Mouse (Mus musculus) MEL (cell line): Measurements from ENCODE around the gene Wls. TPM values are rescaled to one million over a fixed set of nuclear protein-coding genes. Genes with fewer than 3 reads are reported as not detected.

ENCODE experiments used
- DNase-seq: peaks from one replicate; pipeline ENCODE4 v3.0.0; 2011; ENCODE audit warnings: low read depth, low spot score
- H3K27ac ChIP-seq: 2 replicates; pipeline ENCODE4 v1.5.1; 2012; ENCODE audit warnings: low read depth, mild to moderate bottlenecking, control low read depth, low read length, moderate library complexity; ENCODE audit not compliant: control insufficient read depth
- H3K27me3 ChIP-seq, 2 experiments: fragments of 150-350 bp in 1 of 2; sonication (generic) in 1 of 2; 2 replicates each; pipeline ENCODE4 v1.6.1; 2012; ENCODE audit warnings: low read length in 2 of 2, mild to moderate bottlenecking in 2 of 2, improper control_type of control experiment in 1 of 2, moderate library complexity in 1 of 2; ENCODE audit not compliant: insufficient read depth in 2 of 2, control insufficient read depth in 1 of 2
- H3K36me3 ChIP-seq, 2 experiments: 2 replicates each; pipeline ENCODE4 v1.6.1; 2012 to 2014; ENCODE audit warnings: low read length in 2 of 2, improper control_type of control experiment in 1 of 2, inconsistent platforms in 1 of 2, mild to moderate bottlenecking in 1 of 2; ENCODE audit not compliant: insufficient read depth in 2 of 2, control insufficient read depth in 1 of 2
- H3K4me1 ChIP-seq, 2 experiments: fragments of 150-350 bp in 1 of 2; sonication (generic) in 1 of 2; 2 replicates each; pipeline ENCODE4 v1.6.1; 2012; ENCODE audit warnings: low read length in 2 of 2, improper control_type of control experiment in 1 of 2, mild to moderate bottlenecking in 1 of 2; ENCODE audit not compliant: insufficient read depth in 2 of 2, control insufficient read depth in 1 of 2
- H3K4me3 ChIP-seq, 2 experiments: fragments of 150-350 bp in 1 of 2; sonication (generic) in 1 of 2; 2 replicates each; pipeline ENCODE4 v1.5.1; 2012; ENCODE audit warnings: low read depth in 2 of 2, low read length in 2 of 2, mild to moderate bottlenecking in 2 of 2, moderate library complexity in 2 of 2, control low read depth in 1 of 2, improper control_type of control experiment in 1 of 2; ENCODE audit not compliant: control insufficient read depth in 1 of 2, insufficient read depth in 1 of 2
- H3K79me2 ChIP-seq: 2 replicates; pipeline ENCODE4 v1.6.1; 2012; ENCODE audit warnings: mild to moderate bottlenecking, low read length, moderate library complexity; ENCODE audit not compliant: control insufficient read depth, poor library complexity, insufficient read depth
- H3K9ac ChIP-seq: 2 replicates; pipeline ENCODE4 v1.6.1; 2012; ENCODE audit warnings: low read depth, mild to moderate bottlenecking, control low read depth, low read length, moderate library complexity; ENCODE audit not compliant: control insufficient read depth, poor library complexity, severe bottlenecking
- H3K9me3 ChIP-seq: fragments of 150-350 bp; sonication (generic); replicated peaks from 2 replicates; pipeline ENCODE4 v1.6.1; 2012; ENCODE audit warnings: mild to moderate bottlenecking, low read length, improper control_type of control experiment, moderate library complexity; ENCODE audit not compliant: insufficient read depth
- CHD1 ChIP-seq: IDR thresholded peaks from 2 replicates; pipeline ENCODE4 v1.6.1; 2012; ENCODE audit warnings: low read depth, mild to moderate bottlenecking, inconsistent platforms, low read length, improper control_type of control experiment
- CTCF ChIP-seq, 3 experiments: IDR thresholded peaks in 2 of 3; conservative IDR thresholded peaks in 1 of 3; 2 replicates each; pipeline ENCODE4 v1.5.1; 2011 to 2012; ENCODE audit warnings: low read length in 3 of 3, low read depth in 2 of 3, mild to moderate bottlenecking in 2 of 3, improper control_type of control experiment in 1 of 3, inconsistent platforms in 1 of 3, mixed read lengths in 1 of 3, moderate library complexity in 1 of 3; ENCODE audit not compliant: control insufficient read depth in 1 of 3, insufficient read depth in 1 of 3, poor library complexity in 1 of 3, severe bottlenecking in 1 of 3
- E2F4 ChIP-seq: IDR thresholded peaks from 2 replicates; pipeline ENCODE4 v1.6.1; 2011; ENCODE audit warnings: low read depth, low read length, improper control_type of control experiment, borderline replicate concordance
- ELF1 ChIP-seq: IDR thresholded peaks from 2 replicates; pipeline ENCODE4 v1.6.1; 2014; ENCODE audit warnings: low read depth, mild to moderate bottlenecking, inconsistent platforms, low read length, improper control_type of control experiment, moderate library complexity
- EP300 ChIP-seq, 2 experiments: IDR thresholded peaks; 2 replicates each; pipeline ENCODE4 v1.6.1; 2011; ENCODE audit warnings: improper control_type of control experiment in 2 of 2, low read length in 2 of 2, low read depth in 1 of 2, mild to moderate bottlenecking in 1 of 2
- JUND ChIP-seq: IDR thresholded peaks from 2 replicates; pipeline ENCODE4 v1.6.1; 2011; ENCODE audit warnings: low read depth, mild to moderate bottlenecking, improper control_type of control experiment, low read length
- MAFK ChIP-seq: IDR thresholded peaks from 2 replicates; pipeline ENCODE4 v1.6.1; 2011; ENCODE audit warnings: low read depth, mild to moderate bottlenecking, low read length, improper control_type of control experiment, borderline replicate concordance
- MAX ChIP-seq: IDR thresholded peaks from 2 replicates; pipeline ENCODE4 v1.6.1; 2011; ENCODE audit warnings: low read length, improper control_type of control experiment
- MAZ ChIP-seq: IDR thresholded peaks from 2 replicates; pipeline ENCODE4 v1.6.1; 2012; ENCODE audit warnings: low read depth, mild to moderate bottlenecking, inconsistent platforms, low read length, improper control_type of control experiment
- MEF2A ChIP-seq: IDR thresholded peaks from 2 replicates; pipeline ENCODE4 v1.6.1; 2014; ENCODE audit warnings: low read depth, mild to moderate bottlenecking, inconsistent platforms, low read length, improper control_type of control experiment; ENCODE audit not compliant: poor library complexity, insufficient replicate concordance, severe bottlenecking; ENCODE audit errors: extremely low read depth
- MXI1 ChIP-seq: IDR thresholded peaks from 2 replicates; pipeline ENCODE4 v1.6.1; 2011; ENCODE audit warnings: mild to moderate bottlenecking, low read depth, low read length, improper control_type of control experiment
- MYB ChIP-seq: IDR thresholded peaks from 2 replicates; pipeline ENCODE4 v1.6.1; 2011; ENCODE audit warnings: mild to moderate bottlenecking, low read depth, low read length, improper control_type of control experiment
- RAD21 ChIP-seq: IDR thresholded peaks from 2 replicates; pipeline ENCODE4 v1.6.1; 2011; ENCODE audit warnings: mild to moderate bottlenecking, low read depth, low read length, improper control_type of control experiment
- SIN3A ChIP-seq: IDR thresholded peaks from 2 replicates; pipeline ENCODE4 v1.6.1; 2012; ENCODE audit warnings: low read length, improper control_type of control experiment, inconsistent platforms
- SMC3 ChIP-seq: IDR thresholded peaks from 2 replicates; pipeline ENCODE4 v1.6.1; 2011; ENCODE audit warnings: low read depth, low read length, improper control_type of control experiment
- TBP ChIP-seq: IDR thresholded peaks from 2 replicates; pipeline ENCODE4 v1.8.0; 2011; ENCODE audit warnings: low read depth, low read length, improper control_type of control experiment
- UBTF ChIP-seq: IDR thresholded peaks from 2 replicates; pipeline ENCODE4 v1.6.1; 2012; ENCODE audit warnings: low read depth, mild to moderate bottlenecking, inconsistent platforms, low read length, improper control_type of control experiment, moderate library complexity, borderline replicate concordance; ENCODE audit not compliant: insufficient read depth
- USF1 ChIP-seq: IDR thresholded peaks from 2 replicates; pipeline ENCODE4 v1.6.1; 2014; ENCODE audit warnings: low read depth, mild to moderate bottlenecking, inconsistent platforms, low read length, improper control_type of control experiment, moderate library complexity
- ZC3H11A ChIP-seq: IDR thresholded peaks from 2 replicates; pipeline ENCODE4 v1.6.1; 2012; ENCODE audit warnings: low read depth, mild to moderate bottlenecking, inconsistent platforms, low read length, improper control_type of control experiment
- ZNF384 ChIP-seq: IDR thresholded peaks from 2 replicates; pipeline ENCODE4 v1.6.1; 2012; ENCODE audit warnings: low read depth, mild to moderate bottlenecking, inconsistent platforms, low read length, improper control_type of control experiment
- polyA plus RNA-seq, 2 experiments: library from polyadenylated mRNA; stranded (reverse) in 1 of 2; unstranded in 1 of 2; fragments of >175 nt in 1 of 2; fragments of >200 nt in 1 of 2; gene quantifications; 2 replicates each; pipeline versions ENCODE4 v1.2.1 to v1.2.4; 2012; ENCODE audit warnings: low replicate concordance in 2 of 2, low read depth in 1 of 2; ENCODE audit not compliant: insufficient read length in 2 of 2, insufficient read depth in 1 of 2, missing spikeins in 1 of 2
- total RNA-seq: library from RNA; depleted of rRNA; stranded (reverse); fragments of 300-350 nt; gene quantifications from 2 replicates; pipeline ENCODE4 v1.2.3, GENCODE M21; 2012

The Wls gene
- total and polyA plus RNA-seq, 3 experiments: not detected

- H3K79me2 ChIP-seq: no peaks in the 10 kb centered on the region
- no peak overlapping the region for H3K4me3 ChIP-seq
- H3K27ac ChIP-seq: no peak overlapping the region
- H3K4me1 ChIP-seq: no peaks in the 10 kb centered on the region
- no peak for DNase-seq
- no peaks in the 10 kb centered on the region for H3K27me3 ChIP-seq
- TF ChIP-seq MXI1 (no peak), TBP (no peak), CHD1 (no peak), JUND (no peak), MYB (no peak), CTCF (IDR thresholded peaks at IDR 0.05 in 2 of 3, conservative IDR thresholded peaks at IDR 0.05 in 1 of 3; ENCODE audit: control insufficient read depth in 1 of 3, insufficient read depth in 1 of 3, low read depth in 2 of 3, low read length in 3 of 3, poor library complexity in 1 of 3, severe bottlenecking in 1 of 3) (no peak), ELF1 (no peak), SIN3A (no peak), E2F4 (no peak), EP300 (IDR thresholded peaks at IDR 0.05; ENCODE audit: low read depth in 1 of 2, low read length in 2 of 2) (no peak), MAFK (no peak), UBTF (no peak), MAX (no peak), USF1 (no peak)
- TF ChIP-seq, all 39 proteins: peak for 0
- Histone ChIP-seq H3K36me3 (no peaks in the 10 kb centered on the region), H3K9me3 (no peaks in the 10 kb centered on the region), H3K9ac (no peak overlapping the region)
Observed at GRCm38 (mm10) chr3:159843135-159843534, 3.7 kb downstream of the Wls start.

- no peaks in the 10 kb centered on the region for H3K4me1 ChIP-seq
- no peaks in the 10 kb centered on the region for H3K27me3 ChIP-seq
- no peak for DNase-seq
- H3K9me3 ChIP-seq: no peaks in the 10 kb centered on the region
- TF ChIP-seq JUND (no peak), CHD1 (no peak), ZC3H11A (no peak), RAD21 (no peak), MEF2A (no peak), ZNF384 (no peak), MAZ (no peak), SIN3A (no peak), SMC3 (no peak)
- H3K36me3 ChIP-seq: no peaks in the 10 kb centered on the region
- H3K27ac ChIP-seq: no peak overlapping the region
- H3K9ac ChIP-seq: no peak overlapping the region
- H3K79me2 ChIP-seq: no peaks in the 10 kb centered on the region
- H3K4me3 ChIP-seq: no peak overlapping the region
Observed at GRCm38 (mm10) chr3:159847410-159848016, 8.0 kb downstream of the Wls start.
